Mouse (Mus musculus): ENCODE data around the gene Nrde2. TPM values are rescaled to one million over a fixed set of nuclear protein-coding genes. Genes with fewer than 3 reads are reported as not detected.

Nrde2 gene
- polyA plus RNA-seq, 1 experiment from 2014 or later, result 7.9 TPM

DNA sequence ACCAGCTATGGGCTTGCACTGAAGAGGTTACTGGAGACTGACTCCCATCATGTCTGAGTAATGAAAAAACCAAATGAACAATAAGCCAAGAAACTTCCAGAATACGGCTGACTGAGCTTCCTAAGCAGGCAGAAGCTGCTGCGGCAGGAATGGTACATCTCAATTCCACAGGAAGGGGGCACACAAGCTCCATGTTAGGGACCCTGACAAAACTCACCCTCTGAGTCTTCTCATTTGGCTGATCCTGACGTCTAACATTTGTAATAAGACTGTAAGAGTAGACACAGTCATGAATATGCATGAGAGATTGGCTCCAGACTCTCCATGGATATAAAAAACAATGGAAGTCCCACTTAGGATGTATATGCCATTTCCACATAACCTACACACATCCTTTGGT, 6.7 kb upstream of the Nrde2 start:
- ATAC-seq, result no peak
- H3K9ac ChIP-seq (ENCODE audit: low read depth, low read length), result no peak overlapping the region
- 24% methylated on average over 3 of the region's 3 CpGs for WGBS
- H3K4me2 ChIP-seq (ENCODE audit: low read depth, low read length), result no peak overlapping the region
- no peaks in the 10 kb centered on the region for H3K36me3 ChIP-seq (ENCODE audit: control insufficient read depth, insufficient read depth, low read length)
- peaks cover 4% of the 10 kb centered on the region; the same call in 1 of the 2 replicates for H3K4me1 ChIP-seq (ENCODE audit: control insufficient read depth, insufficient read depth, low read length)
- no peak overlapping the region for H3K27ac ChIP-seq (ENCODE audit: low read length)
- no peaks in the 10 kb centered on the region for H3K27me3 ChIP-seq (replicated peaks; ENCODE audit: control insufficient read depth, insufficient read depth, low read length)
- H3K9me3 ChIP-seq (ENCODE audit: control insufficient read depth, low read length), result no peaks in the 10 kb centered on the region
- no peak overlapping the region for H3K4me3 ChIP-seq (ENCODE audit: low read length)

- Histone ChIP-seq H3K27ac (ENCODE audit: low read length) (no peak overlapping the region), H3K36me3 (ENCODE audit: control insufficient read depth, insufficient read depth, low read length) (no peaks in the 10 kb centered on the region), H3K4me2 (ENCODE audit: low read depth, low read length) (no peak overlapping the region), H3K27me3 (replicated peaks; ENCODE audit: control insufficient read depth, insufficient read depth, low read length) (no peaks in the 10 kb centered on the region), H3K9me3 (ENCODE audit: control insufficient read depth, low read length) (no peaks in the 10 kb centered on the region), H3K9ac (ENCODE audit: low read depth, low read length) (no peak overlapping the region), H3K4me3 (ENCODE audit: low read length) (no peak overlapping the region), H3K4me1 (ENCODE audit: control insufficient read depth, insufficient read depth, low read length) (peaks cover 4% of the 10 kb centered on the region; the same call in 1 of the 2 replicates)
- 72% methylated on average over 7 of the region's 7 CpGs for WGBS
- no peak for ATAC-seq
Measured at GRCm38 (mm10) chr12:100164991-100165500, 5.6 kb upstream of the Nrde2 start.

DNA sequence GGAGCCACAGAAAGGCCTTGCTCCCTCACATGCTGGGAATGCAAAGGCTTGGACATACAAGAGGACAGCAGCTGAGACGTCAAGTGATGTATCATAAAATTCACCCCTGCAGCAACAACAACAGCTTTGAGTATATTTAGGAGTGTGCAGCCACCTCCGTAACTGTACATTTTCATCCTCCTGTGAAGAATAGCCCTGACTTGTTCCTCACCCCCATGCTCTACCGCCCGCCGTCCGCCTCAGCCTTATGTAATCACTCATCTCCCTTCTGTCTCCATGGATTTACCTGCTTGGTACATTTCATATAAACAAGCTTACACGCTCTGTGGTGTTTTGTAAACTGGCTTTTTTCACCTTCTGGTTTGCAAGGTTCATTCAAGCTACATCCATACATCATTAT, 7.0 kb downstream of the Nrde2 start:
- 0 out of 2 replicates have a peak, but pooled peaks cover 7% of the 10 kb centered on the region for H3K36me3 ChIP-seq (ENCODE audit: control insufficient read depth, insufficient read depth, low read length)

GRCm38 (mm10) chr12:100144269-100144668, 15.2 kb downstream of the Nrde2 start:
- Histone ChIP-seq H3K36me3 (ENCODE audit: control insufficient read depth, insufficient read depth, low read length) (peaks cover 24% of the 10 kb centered on the region), H3K27me3 (replicated peaks; ENCODE audit: control insufficient read depth, insufficient read depth, low read length) (no peaks in the 10 kb centered on the region), H3K9ac (ENCODE audit: low read depth, low read length) (no peak overlapping the region), H3K4me2 (ENCODE audit: low read depth, low read length) (no peak overlapping the region), H3K4me3 (ENCODE audit: low read length) (no peak overlapping the region), H3K9me3 (ENCODE audit: control insufficient read depth, low read length) (no peaks in the 10 kb centered on the region), H3K4me1 (ENCODE audit: control insufficient read depth, insufficient read depth, low read length) (no peaks in the 10 kb centered on the region), H3K27ac (ENCODE audit: low read length) (no peak overlapping the region)
- WGBS, result 80% methylated on average over 5 of the region's 5 CpGs
- no peak for ATAC-seq

More for the DNA sequence above, 7.0 kb downstream of the Nrde2 start:
- no peak overlapping the region for H3K27ac ChIP-seq (ENCODE audit: low read length)
- H3K4me2 ChIP-seq (ENCODE audit: low read depth, low read length), result no peak overlapping the region
- ATAC-seq, result no peak
- H3K9ac ChIP-seq (ENCODE audit: low read depth, low read length), result no peak overlapping the region
- no peaks in the 10 kb centered on the region for H3K27me3 ChIP-seq (replicated peaks; ENCODE audit: control insufficient read depth, insufficient read depth, low read length)
- H3K9me3 ChIP-seq (ENCODE audit: control insufficient read depth, low read length), result no peaks in the 10 kb centered on the region
- no peaks in the 10 kb centered on the region for H3K4me1 ChIP-seq (ENCODE audit: control insufficient read depth, insufficient read depth, low read length)
- WGBS, result 90% methylated on average over 7 of the region's 7 CpGs
- H3K4me3 ChIP-seq (ENCODE audit: low read length), result no peak overlapping the region

DNA sequence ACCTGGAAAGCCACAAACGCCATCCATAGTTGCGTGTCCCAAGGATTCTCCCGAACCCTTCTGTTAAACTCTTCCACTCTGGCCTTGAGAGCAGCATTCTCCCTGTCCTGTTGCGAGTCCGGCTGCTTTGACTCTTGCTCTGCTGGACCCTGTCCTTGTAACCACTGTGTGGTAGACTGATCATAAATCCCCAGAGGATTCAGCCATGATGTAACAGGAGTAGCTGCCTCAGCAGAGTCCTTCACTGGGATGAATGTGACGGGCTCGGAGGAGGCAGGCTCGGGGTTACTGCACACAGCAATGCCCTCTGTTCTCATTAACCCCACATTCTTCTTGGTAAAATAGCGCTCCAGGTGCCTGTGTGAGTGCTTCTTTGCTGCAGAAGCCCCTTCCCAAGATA, 15.7 kb downstream of the Nrde2 start:
- H3K4me1 ChIP-seq (ENCODE audit: control insufficient read depth, insufficient read depth, low read length), result no peaks in the 10 kb centered on the region
- peaks cover 24% of the 10 kb centered on the region for H3K36me3 ChIP-seq (ENCODE audit: control insufficient read depth, insufficient read depth, low read length)
- H3K9me3 ChIP-seq (ENCODE audit: control insufficient read depth, low read length), result no peaks in the 10 kb centered on the region
- H3K27ac ChIP-seq (ENCODE audit: low read length), result no peak overlapping the region
- WGBS, result 94% methylated on average over 9 of the region's 9 CpGs
- ATAC-seq, result no peak
- no peak overlapping the region for H3K9ac ChIP-seq (ENCODE audit: low read depth, low read length)
- H3K4me3 ChIP-seq (ENCODE audit: low read length), result no peak overlapping the region
- H3K4me2 ChIP-seq (ENCODE audit: low read depth, low read length), result no peak overlapping the region
- H3K27me3 ChIP-seq (replicated peaks; ENCODE audit: control insufficient read depth, insufficient read depth, low read length), result no peaks in the 10 kb centered on the region

DNA sequence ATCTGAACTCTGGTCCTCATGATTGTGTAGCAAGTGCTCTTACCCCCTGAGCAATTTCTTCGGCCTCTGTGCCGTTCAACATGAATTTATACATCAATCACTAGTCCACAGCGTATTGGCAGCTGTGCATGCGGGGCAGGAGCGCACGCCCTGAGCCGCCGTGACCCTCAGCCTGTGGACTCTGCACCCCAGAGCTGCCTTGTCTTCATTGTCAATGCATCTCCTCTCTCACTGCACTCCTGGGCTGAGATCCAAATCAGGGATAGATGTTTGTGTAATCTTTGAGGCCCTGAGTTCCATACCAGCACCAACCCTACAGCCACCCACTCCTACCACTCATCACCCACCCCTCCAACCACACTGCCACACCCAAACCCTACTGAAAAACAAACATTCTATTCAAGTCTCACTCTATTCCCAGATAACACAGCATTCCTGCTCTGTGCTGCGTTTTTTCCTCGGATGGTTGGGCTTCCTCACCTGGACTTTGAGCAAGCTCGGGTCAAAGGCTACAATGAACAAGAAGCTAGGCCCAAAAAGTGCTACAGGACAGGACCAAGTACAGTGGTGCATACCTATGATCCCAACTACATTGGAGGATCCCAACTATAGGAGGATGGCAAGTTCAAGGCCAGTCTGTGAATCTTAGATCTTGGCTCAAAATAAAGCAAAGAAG, 16.5 kb downstream of the Nrde2 start:
- H3K9me3 ChIP-seq (ENCODE audit: control insufficient read depth, low read length), result no peaks in the 10 kb centered on the region
- H3K27ac ChIP-seq (ENCODE audit: low read length), result peak overlapping the region; percentile 18; the same call in 1 of the 2 replicates
- WGBS, result 76% methylated on average over 11 of the region's 11 CpGs
- H3K4me1 ChIP-seq (ENCODE audit: control insufficient read depth, insufficient read depth, low read length), result no peaks in the 10 kb centered on the region
- peak; percentile 92 for ATAC-seq
- H3K4me3 ChIP-seq (ENCODE audit: low read length), result no peak overlapping the region
- peaks cover 24% of the 10 kb centered on the region for H3K36me3 ChIP-seq (ENCODE audit: control insufficient read depth, insufficient read depth, low read length)
- H3K27me3 ChIP-seq (replicated peaks; ENCODE audit: control insufficient read depth, insufficient read depth, low read length), result no peaks in the 10 kb centered on the region
- H3K9ac ChIP-seq (ENCODE audit: low read depth, low read length), result no peak overlapping the region
- no peak overlapping the region for H3K4me2 ChIP-seq (ENCODE audit: low read depth, low read length)

DNA sequence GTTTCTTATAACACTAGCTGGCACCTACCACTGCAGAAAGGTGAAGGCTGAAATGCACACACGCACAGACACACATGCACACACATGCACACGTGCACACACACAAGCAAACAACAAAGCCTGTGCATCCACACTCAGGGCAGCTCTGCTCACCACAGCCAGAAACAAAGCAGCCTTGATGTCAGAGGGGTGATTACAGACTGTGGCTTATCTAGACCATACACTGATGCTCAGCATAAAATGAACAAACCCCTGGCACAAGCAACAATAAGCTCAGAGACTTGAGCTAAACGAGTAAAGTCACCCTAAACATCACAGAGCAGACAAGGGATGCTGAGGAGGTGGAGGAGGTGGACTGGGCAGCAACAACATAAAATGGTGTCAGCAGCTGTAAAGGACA, 24.3 kb downstream of the Nrde2 start:
- peaks cover 24% of the 10 kb centered on the region for H3K36me3 ChIP-seq (ENCODE audit: control insufficient read depth, insufficient read depth, low read length)
- WGBS, result 93% methylated on average over 3 of the region's 3 CpGs
- no peaks in the 10 kb centered on the region for H3K4me1 ChIP-seq (ENCODE audit: control insufficient read depth, insufficient read depth, low read length)
- ATAC-seq, result no peak
- H3K9ac ChIP-seq (ENCODE audit: low read depth, low read length), result no peak overlapping the region
- no peak overlapping the region for H3K27ac ChIP-seq (ENCODE audit: low read length)
- H3K4me3 ChIP-seq (ENCODE audit: low read length), result no peak overlapping the region
- H3K4me2 ChIP-seq (ENCODE audit: low read depth, low read length), result no peak overlapping the region
- H3K27me3 ChIP-seq (replicated peaks; ENCODE audit: control insufficient read depth, insufficient read depth, low read length), result no peaks in the 10 kb centered on the region
- H3K9me3 ChIP-seq (ENCODE audit: control insufficient read depth, low read length), result no peaks in the 10 kb centered on the region

GRCm38 (mm10) chr12:100134395-100134936, 25.0 kb downstream of the Nrde2 start:
- H3K36me3 ChIP-seq (ENCODE audit: control insufficient read depth, insufficient read depth, low read length), result peaks cover 24% of the 10 kb centered on the region
- 89% methylated on average over 11 of the region's 11 CpGs for whole genome bisulfite sequencing
- no peak overlapping the region for H3K27ac ChIP-seq (ENCODE audit: low read length)
- no peak for ATAC-seq
- no peak overlapping the region for H3K9ac ChIP-seq (ENCODE audit: low read depth, low read length)
- no peak overlapping the region for H3K4me3 ChIP-seq (ENCODE audit: low read length)
- H3K4me2 ChIP-seq (ENCODE audit: low read depth, low read length), result no peak overlapping the region
- no peaks in the 10 kb centered on the region for H3K9me3 ChIP-seq (ENCODE audit: control insufficient read depth, low read length)
- no peaks in the 10 kb centered on the region for H3K4me1 ChIP-seq (ENCODE audit: control insufficient read depth, insufficient read depth, low read length)
- H3K27me3 ChIP-seq (replicated peaks; ENCODE audit: control insufficient read depth, insufficient read depth, low read length), result no peaks in the 10 kb centered on the region

DNA sequence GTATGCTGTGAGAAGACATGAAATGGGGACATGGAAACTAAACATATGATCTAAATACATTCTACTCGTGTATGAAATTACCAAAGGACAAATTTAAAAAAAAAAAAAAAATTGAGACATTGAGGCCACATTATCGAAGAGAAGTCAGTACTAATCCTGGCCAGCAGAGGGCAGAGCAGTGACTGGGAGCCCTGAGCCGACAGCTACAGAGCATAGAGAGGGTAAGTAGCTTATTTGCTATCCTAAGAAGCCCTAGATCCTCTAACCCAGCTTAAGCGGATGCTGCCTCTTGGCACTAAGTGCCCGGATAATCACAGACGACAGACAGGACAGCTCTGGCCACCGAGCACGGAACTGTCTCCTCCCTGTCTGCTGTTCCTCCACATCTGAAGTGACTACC, 27.8 kb downstream of the Nrde2 start:
- H3K27ac ChIP-seq (ENCODE audit: low read length), result no peak overlapping the region
- peak; percentile 48; the same call in 1 of the 2 replicates for ATAC-seq
- H3K9ac ChIP-seq (ENCODE audit: low read depth, low read length), result no peak overlapping the region
- WGBS, result 43% methylated on average over 8 of the region's 8 CpGs
- H3K36me3 ChIP-seq (ENCODE audit: control insufficient read depth, insufficient read depth, low read length), result peaks cover 19% of the 10 kb centered on the region
- no peak overlapping the region for H3K4me3 ChIP-seq (ENCODE audit: low read length)
- no peaks in the 10 kb centered on the region for H3K9me3 ChIP-seq (ENCODE audit: control insufficient read depth, low read length)
- H3K4me1 ChIP-seq (ENCODE audit: control insufficient read depth, insufficient read depth, low read length), result peaks cover 8% of the 10 kb centered on the region; the same call in 1 of the 2 replicates
- H3K4me2 ChIP-seq (ENCODE audit: low read depth, low read length), result no peak overlapping the region
- no peaks in the 10 kb centered on the region for H3K27me3 ChIP-seq (replicated peaks; ENCODE audit: control insufficient read depth, insufficient read depth, low read length)
